Mouse (Mus musculus) intestine, postnatal 0 days (tissue): ENCODE results near the gene Lin7b. TPM values are rescaled to one million over a fixed set of nuclear protein-coding genes. Genes with fewer than 3 reads are reported as not detected.
A peak's percentile ranks its signal among the peaks of the same experiment; 100 is the strongest.
"Not testable (repeated sequence)": the region's sequence is repeated elsewhere in the genome, so short reads cannot be mapped to it uniquely, and the experiment has no call there.

Experiments
- ATAC-seq: fragments of 200-750 bp; cut with Nextera tagmentation; 2 replicates; pipeline ENCODE4 v1.8.0; 2017; ENCODE audit warnings: mild to moderate bottlenecking, moderate TSS enrichment, moderate library complexity
- H3K27ac ChIP-seq: fragments of 300-500 bp; sonication (generic); 2 replicates; pipeline ENCODE4 v1.5.1; 2014; ENCODE audit warnings: mild to moderate bottlenecking, low read depth, low read length, moderate library complexity
- H3K27me3 ChIP-seq: fragments of 300-500 bp; sonication (generic); replicated peaks from 2 replicates; pipeline ENCODE4 v1.6.1; 2014; ENCODE audit warnings: low read length, mixed read lengths; ENCODE audit not compliant: control insufficient read depth, insufficient read depth
- H3K36me3 ChIP-seq: fragments of 300-500 bp; sonication (generic); 2 replicates; pipeline ENCODE4 v1.6.1; 2014; ENCODE audit warnings: mild to moderate bottlenecking, moderate library complexity; ENCODE audit not compliant: control insufficient read depth, insufficient read depth
- H3K4me1 ChIP-seq: fragments of 300-500 bp; sonication (generic); replicated peaks from 2 replicates; pipeline ENCODE4 v1.6.1; 2014; ENCODE audit warnings: antibody characterized with exemption, low read length, mixed read lengths; ENCODE audit not compliant: control insufficient read depth, insufficient read depth
- H3K4me2 ChIP-seq: fragments of 300-500 bp; sonication (generic); replicated peaks from 2 replicates; pipeline ENCODE4 v1.6.1; 2014; ENCODE audit warnings: low read depth, mild to moderate bottlenecking, moderate library complexity
- H3K4me3 ChIP-seq: fragments of 300-500 bp; sonication (generic); 2 replicates; pipeline ENCODE4 v1.5.1; 2014; ENCODE audit warnings: low read depth, low read length
- H3K9ac ChIP-seq: fragments of 300-500 bp; sonication (generic); 2 replicates; pipeline ENCODE4 v1.6.1; 2014; ENCODE audit warnings: mild to moderate bottlenecking, low read depth, low read length
- H3K9me3 ChIP-seq: fragments of 300-500 bp; sonication (generic); 2 replicates; pipeline ENCODE4 v1.6.1; 2016; ENCODE audit warnings: mixed run types; ENCODE audit not compliant: control insufficient read depth
- CTCF ChIP-seq: sonication (generic); IDR thresholded peaks from 2 replicates; pipeline ENCODE4 v1.5.1; 2016; ENCODE audit warnings: low read depth, mild to moderate bottlenecking, control low read depth, antibody characterized with exemption, moderate library complexity
- WGBS: fragments of 180-500 bp; shearing (Covaris S2); extraction: QIAGEN DNeasy Blood & Tissue Kit; methylation state at CpG from one replicate; pipeline ENCODE4 v1.1.7; 2014; 5-methylcytosine and 5-hydroxymethylcytosine counted together
- polyA plus RNA-seq: library from polyadenylated mRNA; unstranded; fragments of >200 nt; fragmentation: Nextera tagmentation; extraction: Ambion mirVana; gene quantifications from 2 replicates; pipeline ENCODE4 v1.2.1, GENCODE M21; 2015

The Lin7b gene
- polyA plus RNA-seq, 1 experiment from 2014 or later = 3.4 TPM

- WGBS = 8% methylated on average over 3 of the region's 3 CpGs
- not testable (repeated sequence) for H3K27ac ChIP-seq
Observed at GRCm38 (mm10) chr7:45396337-45396775, 26.0 kb upstream of the Lin7b start.

GRCm38 (mm10) chr7:45395578-45396336, 25.4 kb upstream of the Lin7b start, which contains the start of gene Snrnp70:
Gene Snrnp70, minus strand, starts transcription at chr7:45395742.
- no peaks in the 10 kb centered on the region for H3K27me3 ChIP-seq
- no peaks in the 10 kb centered on the region for H3K9me3 ChIP-seq
- peaks cover 9% of the 10 kb centered on the region; the same call in 1 of the 2 replicates for H3K4me1 ChIP-seq
- TF ChIP-seq CTCF = no peak
- H3K4me2 ChIP-seq = peak within 1 kb of the TSS; percentile 77
- H3K9ac ChIP-seq = peak within 1 kb of the TSS; percentile 84
- WGBS = under 1% methylated on average over 60 of the region's 60 CpGs
- H3K4me3 ChIP-seq = peak within 1 kb of the TSS; percentile 68
- peak within 1 kb of the TSS; percentile 95 for H3K27ac ChIP-seq
- peak; percentile 98 for ATAC-seq
- H3K36me3 ChIP-seq = peaks cover 20% of the 10 kb centered on the region

More at GRCm38 (mm10) chr7:45396337-45396775, 26.0 kb upstream of the Lin7b start:
- not testable (repeated sequence) for H3K9ac ChIP-seq, H3K9me3 ChIP-seq, H3K27me3 ChIP-seq, H3K4me1 ChIP-seq
- Histone ChIP-seq H3K36me3 (peaks cover 16% of the 10 kb centered on the region), H3K4me2 (peak overlapping the region; percentile 71), H3K4me3 (peak overlapping the region; percentile 68)
- TF ChIP-seq CTCF = peak; percentile 48
- peak; percentile 57 for ATAC-seq

GRCm38 (mm10) chr7:45395129-45395541, 24.8 kb upstream of the Lin7b start:
- peak overlapping the region; percentile 95 for H3K27ac ChIP-seq
- 1% methylated on average over 19 of the region's 20 CpGs for WGBS
- peaks cover 26% of the 10 kb centered on the region for H3K36me3 ChIP-seq
- peak overlapping the region; percentile 68 for H3K4me3 ChIP-seq
- peaks cover 9% of the 10 kb centered on the region; the same call in 1 of the 2 replicates for H3K4me1 ChIP-seq
- peak overlapping the region; percentile 77 for H3K4me2 ChIP-seq
- TF ChIP-seq CTCF = no peak
- no peaks in the 10 kb centered on the region for H3K27me3 ChIP-seq
- H3K9me3 ChIP-seq = no peaks in the 10 kb centered on the region
- peak; percentile 71 for ATAC-seq
- H3K9ac ChIP-seq = peak overlapping the region; percentile 84

- H3K4me3 ChIP-seq = no peak overlapping the region
- WGBS = 92% methylated on average over 3 of the region's 3 CpGs
- no peak overlapping the region for H3K27ac ChIP-seq
- TF ChIP-seq CTCF = peak; percentile 57
- H3K9ac ChIP-seq = no peak overlapping the region
- no peak for ATAC-seq
- no peaks in the 10 kb centered on the region for H3K9me3 ChIP-seq
- H3K36me3 ChIP-seq = peaks cover 96% of the 10 kb centered on the region
- H3K4me2 ChIP-seq = no peak overlapping the region
- no peaks in the 10 kb centered on the region for H3K27me3 ChIP-seq
- H3K4me1 ChIP-seq = no peaks in the 10 kb centered on the region
Observed at GRCm38 (mm10) chr7:45386077-45386476, 15.7 kb upstream of the Lin7b start.

- no peak for ATAC-seq
- peaks cover 63% of the 10 kb centered on the region for H3K36me3 ChIP-seq
- no peaks in the 10 kb centered on the region for H3K9me3 ChIP-seq
- 69% methylated on average over 1 of the region's 1 CpGs for WGBS
- no peaks in the 10 kb centered on the region for H3K4me1 ChIP-seq
- H3K4me2 ChIP-seq = no peak overlapping the region
- no peak overlapping the region for H3K4me3 ChIP-seq
- no peak for TF ChIP-seq CTCF
- H3K27me3 ChIP-seq = no peaks in the 10 kb centered on the region
- H3K27ac ChIP-seq = no peak overlapping the region
- no peak overlapping the region for H3K9ac ChIP-seq
Observed at GRCm38 (mm10) chr7:45376057-45376456, 5.7 kb upstream of the Lin7b start.

- no peak overlapping the region for H3K4me3 ChIP-seq
- H3K36me3 ChIP-seq = peaks cover 48% of the 10 kb centered on the region
- H3K27ac ChIP-seq = no peak overlapping the region
- TF ChIP-seq CTCF = no peak
- no peak overlapping the region for H3K9ac ChIP-seq
- no peak overlapping the region for H3K4me2 ChIP-seq
- no peaks in the 10 kb centered on the region for H3K9me3 ChIP-seq
- H3K27me3 ChIP-seq = no peaks in the 10 kb centered on the region
- no peak for ATAC-seq
- 86% methylated on average over 8 of the region's 8 CpGs for WGBS
- peaks cover 4% of the 10 kb centered on the region; the same call in 1 of the 2 replicates for H3K4me1 ChIP-seq
Observed at GRCm38 (mm10) chr7:45374620-45375019, 4.2 kb upstream of the Lin7b start.
